Mouse (Mus musculus): ENCODE measurements at regions not wholly inside any gene's neighbourhood (a gene's known extent, or its start where the extent isn't known, plus 50 kb on each side); places are given as distances from the start of the nearest gene placed in this dataset.

- no peak for DNase-seq
Observed at GRCm38 (mm10) chr4:17160500-17160899, 2444.8 kb upstream of the Gm12353 start.

GRCm38 (mm10) chr4:17163581-17163980 is 2441.7 kb upstream of the Gm12353 start:
- DNase-seq: no peak

GRCm38 (mm10) chr4:17208746-17209145 is 2396.5 kb upstream of the Gm12353 start:
- DNase-seq: no peak

- no peak for DNase-seq
Observed at GRCm38 (mm10) chr4:17239853-17240252, 2365.4 kb upstream of the Gm12353 start.

- DNase-seq: no peak
Observed at GRCm38 (mm10) chr4:17240314-17240713, 2364.9 kb upstream of the Gm12353 start.

GRCm38 (mm10) chr4:17259143-17259542 is 2346.1 kb upstream of the Gm12353 start:
- no peak for DNase-seq

GRCm38 (mm10) chr4:17261704-17262103 is 2343.5 kb upstream of the Gm12353 start:
- DNase-seq: no peak

- no peak for DNase-seq
Observed at GRCm38 (mm10) chr4:17299131-17299530, 2306.1 kb upstream of the Gm12353 start.

GRCm38 (mm10) chr4:17319061-17319460 is 2286.2 kb upstream of the Gm12353 start:
- DNase-seq: no peak

- DNase-seq: no peak
Observed at GRCm38 (mm10) chr4:17348026-17348425, 2257.2 kb upstream of the Gm12353 start.

GRCm38 (mm10) chr4:17360796-17361195 is 2244.5 kb upstream of the Gm12353 start:
- peak in 1 of 2 experiments; percentile 9 for DNase-seq
